Mouse (Mus musculus) erythroblast, adult 5-6 weeks (primary cell): Measurements from ENCODE around the gene Mospd2. TPM values are rescaled to one million over a fixed set of nuclear protein-coding genes. Genes with fewer than 3 reads are reported as not detected.

ENCODE experiments used
- ATAC-seq: replicated peaks from 2 replicates; pipeline ENCODE4 v1.8.0; 2016; ENCODE audit warnings: moderate number of reproducible peaks, mild to moderate bottlenecking, moderate TSS enrichment, inconsistent platforms; ENCODE audit not compliant: poor library complexity, low FRiP score, severe bottlenecking
- total RNA-seq, 2 experiments: library from RNA; stranded (forward) in 1 of 2; stranded (reverse) in 1 of 2; fragments of 150-400 nt in 1 of 2; fragments of 200-764, 138-1000 nt in 1 of 2; gene quantifications; 2 replicates each; pipeline versions ENCODE4 v1.2.3 to v1.2.4; 2015 to 2017; ENCODE audit warnings: low replicate concordance in 2 of 2

Gene Mospd2
- total RNA-seq (2015; ENCODE audit: low replicate concordance) (11.0 and 15.0 TPM in 2 replicates), total RNA-seq (2017; ENCODE audit: low replicate concordance) (12.3 and 17.5 TPM in 2 replicates)

DNA sequence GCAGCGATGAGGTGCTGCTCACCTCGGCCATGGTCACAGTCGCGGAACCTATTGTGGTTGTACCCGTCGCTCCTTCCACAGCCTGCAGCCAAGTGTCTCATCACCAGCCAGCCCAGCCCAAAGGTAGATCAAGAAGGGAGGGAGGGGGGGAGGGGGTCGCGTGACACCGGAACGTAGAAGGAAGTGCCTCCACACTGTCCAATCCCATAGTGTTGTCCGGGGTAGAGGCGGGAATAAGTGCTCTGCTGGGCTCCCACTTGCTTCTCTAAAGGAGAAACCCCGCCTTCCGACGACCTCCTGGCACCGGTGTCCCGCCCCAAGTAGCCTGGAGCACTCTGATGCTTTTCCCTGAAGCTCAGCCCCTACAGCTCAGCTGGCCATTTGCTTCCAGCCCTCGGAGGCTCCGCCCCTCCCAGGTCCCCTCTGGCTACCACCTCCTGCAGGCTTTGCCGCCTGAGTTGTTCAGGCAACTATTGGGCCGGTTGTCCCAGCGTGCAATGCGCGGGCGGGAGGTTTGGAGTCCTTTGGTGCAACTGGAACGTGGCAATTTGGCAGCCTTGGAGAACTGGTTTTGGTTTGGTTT, at the start of gene Mospd2, which contains the start of gene Fancb:
Gene Mospd2, minus strand, starts transcription at position 183 of the 583 bp plus-strand sequence.
Gene Fancb, plus strand, starts transcription at position 400 of the 583 bp plus-strand sequence.
- ATAC-seq = peak; percentile 100

DNA sequence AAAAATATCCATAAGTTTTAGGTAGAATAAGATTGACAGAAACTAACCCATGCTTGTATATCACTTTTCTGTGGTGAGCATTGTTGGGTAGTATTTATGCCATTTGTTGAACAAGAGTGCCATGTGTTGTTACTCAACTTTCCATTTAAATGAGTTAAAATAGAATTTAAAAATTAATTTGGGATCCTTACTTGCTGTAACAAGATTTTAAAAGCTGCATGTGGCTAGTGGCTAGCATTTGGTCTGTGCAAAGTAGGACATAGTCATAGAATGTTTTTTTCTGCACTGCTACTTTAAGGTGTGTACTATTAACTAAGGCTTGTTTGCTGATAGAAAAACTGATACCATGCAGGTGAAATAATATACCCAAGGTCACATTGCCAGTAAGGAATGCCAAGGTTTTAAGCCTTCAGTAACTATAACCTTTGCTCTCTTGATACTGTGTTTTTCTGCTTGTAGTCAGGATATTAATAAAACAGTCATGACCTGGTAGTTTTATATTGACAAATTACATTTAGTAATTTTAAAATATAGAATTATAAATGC, 24.7 kb upstream of the Mospd2 start, which contains the start of gene Gm17604:
Gene Gm17604, minus strand, starts transcription at position 51 of the 546 bp plus-strand sequence.
- no peak for ATAC-seq

DNA sequence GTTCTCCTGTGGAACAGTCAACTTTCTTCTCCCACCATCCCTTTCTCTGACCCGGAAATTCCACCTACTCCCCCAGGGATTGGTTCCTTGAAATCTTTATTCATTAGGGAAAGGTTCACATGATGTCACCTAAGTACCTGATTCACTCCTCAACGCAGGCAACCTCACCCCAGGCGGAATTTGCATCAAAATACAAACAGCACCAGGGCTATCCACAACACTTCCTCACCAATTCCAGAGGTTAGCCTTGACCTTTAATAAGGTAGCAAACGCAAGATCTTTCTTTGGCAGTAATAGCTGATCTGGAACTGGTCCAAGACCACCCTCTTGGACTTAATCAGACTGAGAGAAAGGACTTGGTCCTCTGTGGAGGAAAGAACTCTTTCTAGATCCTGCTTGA, 23.0 kb upstream of the Mospd2 start:
- ATAC-seq = no peak

GRCm38 (mm10) chrX:164978866-164979265, 1.3 kb downstream of the Mospd2 start:
- no peak for ATAC-seq

DNA sequence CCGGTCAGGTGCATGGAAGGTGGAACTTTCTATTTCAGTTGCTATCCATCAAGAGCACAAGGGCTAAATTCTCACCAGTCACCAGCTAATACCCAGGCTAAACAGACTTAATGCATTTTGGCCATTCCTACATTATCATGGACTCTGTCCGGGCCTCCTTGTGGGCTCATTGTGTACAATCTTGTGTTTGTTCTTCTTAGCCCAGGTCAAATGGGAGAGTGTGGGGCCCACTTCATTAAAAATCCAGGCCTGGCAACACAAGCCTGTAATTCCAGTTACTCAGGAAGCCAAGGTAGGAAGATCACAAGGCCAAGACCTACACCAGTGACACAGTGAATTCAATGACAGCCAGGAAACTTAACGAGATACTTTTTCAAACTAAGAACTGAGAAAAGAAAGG, 9.0 kb downstream of the Mospd2 start:
- no peak for ATAC-seq

DNA sequence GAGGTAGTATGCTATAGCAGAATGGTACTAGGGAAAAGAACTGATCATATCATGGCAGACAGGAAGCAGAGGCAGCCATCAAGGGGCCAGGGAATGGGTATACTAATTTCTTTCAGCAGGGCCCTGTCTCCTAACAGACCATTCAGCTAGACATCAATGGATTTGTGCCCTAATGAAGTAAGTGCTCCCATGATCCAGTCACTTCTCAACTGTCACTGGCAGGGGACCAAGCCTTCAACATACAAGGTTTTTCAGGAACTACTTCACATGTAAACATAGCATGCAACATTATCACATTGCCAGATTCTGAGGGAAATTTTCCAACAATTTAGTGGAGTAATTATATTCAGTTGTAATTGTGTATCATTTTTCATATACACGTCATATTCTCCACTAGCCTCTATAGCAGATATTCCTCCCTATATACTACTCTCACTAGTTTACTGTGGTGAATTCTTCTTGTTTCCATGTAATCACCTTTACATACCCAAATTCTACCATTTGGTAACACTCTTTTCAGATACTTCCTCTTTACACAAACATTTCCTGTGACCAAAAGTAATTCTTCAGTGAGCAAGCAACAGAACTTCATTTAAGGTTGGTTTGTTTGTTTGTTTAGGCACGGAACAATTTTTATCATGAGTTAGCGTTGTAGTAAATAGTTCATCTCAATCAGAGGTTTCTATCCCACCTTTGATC, 14.3 kb downstream of the Mospd2 start:
- ATAC-seq = no peak

GRCm38 (mm10) chrX:164952601-164953375, 27.4 kb downstream of the Mospd2 start:
- no peak for ATAC-seq

DNA sequence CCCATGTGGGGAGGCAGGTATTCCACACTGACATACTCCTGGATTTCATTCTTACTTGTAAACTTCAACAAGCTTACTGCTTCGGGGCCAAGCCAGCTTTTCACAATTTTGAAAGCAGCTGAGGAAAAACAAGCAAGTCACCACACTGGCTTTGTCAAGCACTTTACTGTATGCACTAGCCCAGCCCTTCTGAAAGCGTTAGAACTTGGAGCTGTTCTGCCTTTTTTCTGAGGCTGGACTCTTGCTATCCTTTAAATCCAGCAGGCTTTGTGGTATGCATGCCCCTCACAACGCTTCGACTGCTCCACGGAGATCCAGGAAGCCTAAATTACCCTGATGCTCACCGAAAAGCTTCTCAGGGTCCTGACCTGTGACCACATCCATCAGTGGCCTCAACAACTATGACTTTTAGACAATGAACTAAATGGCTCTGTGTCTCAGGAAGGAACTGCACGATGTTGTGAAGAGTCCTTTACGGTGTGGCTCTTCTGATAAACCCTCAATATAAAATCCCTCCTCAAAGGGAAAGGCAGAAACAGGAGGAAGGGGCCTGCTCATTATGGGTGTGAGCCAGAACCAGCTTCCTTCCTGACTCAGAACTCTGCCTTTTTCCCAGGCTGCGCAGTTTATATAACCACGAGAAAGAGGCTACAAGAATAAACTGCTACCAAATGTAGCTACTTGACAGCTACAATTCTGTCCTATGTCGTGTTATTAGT, 28.2 kb downstream of the Mospd2 start:
- no peak for ATAC-seq

GRCm38 (mm10) chrX:164941540-164941939, 38.6 kb downstream of the Mospd2 start:
- no peak for ATAC-seq

DNA sequence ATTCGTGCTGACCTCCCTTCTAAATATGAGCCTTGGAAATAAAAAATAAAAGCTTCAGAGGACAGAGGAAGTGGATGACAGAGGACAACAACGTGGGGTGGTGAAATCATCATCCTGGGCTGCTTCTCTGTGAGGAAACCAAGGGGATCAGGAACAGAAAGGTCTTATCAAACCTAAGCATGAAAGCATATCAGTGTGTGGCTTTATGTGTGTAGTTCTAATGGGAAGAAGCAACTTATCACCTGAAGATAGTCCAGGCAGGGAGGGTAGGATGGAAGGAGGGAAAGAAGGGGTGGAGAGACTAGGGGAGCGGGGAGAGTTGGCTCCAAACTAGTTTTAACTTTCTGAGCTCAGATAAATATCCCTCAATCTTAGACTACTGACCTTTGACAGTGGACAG, 67.2 kb downstream of the Mospd2 start:
- ATAC-seq = no peak

GRCm38 (mm10) chrX:164912186-164912585, 68.0 kb downstream of the Mospd2 start:
- ATAC-seq = no peak

DNA sequence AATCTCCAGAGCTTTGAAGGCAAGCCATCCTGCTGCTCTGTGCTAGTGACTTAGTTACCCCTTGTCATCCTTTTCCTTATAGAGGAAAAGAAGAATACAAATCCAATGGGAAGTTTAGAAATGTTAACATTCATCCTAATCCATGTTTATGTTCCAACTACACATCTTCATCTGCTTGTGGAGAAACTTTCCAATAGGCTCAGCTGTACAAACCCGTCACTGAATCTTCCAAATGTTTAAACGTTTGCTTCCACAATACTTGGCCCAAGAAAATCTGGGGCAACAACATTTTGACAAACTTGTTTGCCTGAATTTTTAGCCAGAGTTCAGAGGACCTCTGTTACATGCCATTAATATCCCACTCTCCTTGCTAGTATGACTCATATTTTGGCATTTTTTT, 78.3 kb downstream of the Mospd2 start:
- ATAC-seq = no peak

DNA sequence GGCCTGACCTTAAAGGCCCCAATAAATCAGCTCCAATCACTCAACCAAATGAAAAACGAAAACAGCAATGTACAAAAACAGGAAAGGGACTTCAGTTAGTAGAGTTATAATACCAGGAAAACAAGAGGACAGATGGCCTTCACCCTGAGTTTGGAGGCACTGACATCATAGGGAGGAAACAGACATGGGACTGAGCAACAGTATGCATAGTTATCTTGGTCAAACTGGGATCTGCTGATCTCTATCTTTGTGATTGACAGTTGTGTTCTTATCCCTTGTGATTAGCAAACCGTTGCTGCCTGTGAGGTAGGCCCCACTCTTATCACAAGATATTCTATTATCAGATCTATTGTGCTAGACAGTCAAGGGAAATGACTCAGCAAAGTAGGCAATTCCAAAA, 80.4 kb downstream of the Mospd2 start:
- no peak for ATAC-seq

GRCm38 (mm10) chrX:164886260-164886659, 93.9 kb downstream of the Mospd2 start:
- no peak for ATAC-seq

Other genes starting within 250 kb of the Mospd2 start
- gene Fancb, start 217 bp upstream of the Mospd2 start, total RNA-seq (2015; ENCODE audit: low replicate concordance) = 0.19 and 1.0 TPM in 2 replicates
- 3.4 and 5.2 TPM in 2 replicates for gene Fancb, start 217 bp upstream of the Mospd2 start, total RNA-seq (2017; ENCODE audit: low replicate concordance)
- not detected in 2 replicates for gene Gm17604, start 24.5 kb upstream of the Mospd2 start, total RNA-seq (2015; ENCODE audit: low replicate concordance)
- gene Gm17604, start 24.5 kb upstream of the Mospd2 start, total RNA-seq (2017; ENCODE audit: low replicate concordance) = not detected in 2 replicates